Mouse (Mus musculus): Measurements from ENCODE around the gene Gm11568. TPM values are rescaled to one million over a fixed set of nuclear protein-coding genes. Genes with fewer than 3 reads are reported as not detected.
A peak's percentile ranks its signal among the peaks of the same experiment; 100 is the strongest.
"Not testable (repeated sequence)": the region's sequence is repeated elsewhere in the genome, so short reads cannot be mapped to it uniquely, and the experiment has no call there.

The Gm11568 gene
- not detected for total RNA-seq (2021)
- long read RNA-seq, experiment 1 = 0 reads
- long read RNA-seq, experiment 2 = 0 reads

GRCm38 (mm10) chr11:99857617-99858016 is at the start of gene Gm11568:
Gene Gm11568, plus strand, starts transcription at chr11:99857917.
- TF ChIP-seq CTCF (IDR thresholded peaks at IDR 0.05) = no peak
- Histone ChIP-seq H3K27ac (no peak within 1 kb of the TSS), H3K4me3 (no peak within 1 kb of the TSS)
- DNase-seq (ENCODE audit: extremely low spot score in 1 of 2, low spot score in 2 of 2) = no peak
- intact Hi-C loops (cut with DNase I) = no loop called here

- H3K27ac ChIP-seq; intact Hi-C loops (cut with DNase I); DNase-seq (ENCODE audit: extremely low spot score in 1 of 2, low spot score in 2 of 2): not testable (repeated sequence)
Measured at GRCm38 (mm10) chr11:99809792-99810191, 47.9 kb upstream of the Gm11568 start, which contains the start of gene Krtap4-13. Gene Krtap4-13, minus strand, starts transcription at chr11:99809892.

GRCm38 (mm10) chr11:99815566-99815965 is 42.2 kb upstream of the Gm11568 start, which contains the start of gene Gm11564:
Gene Gm11564, minus strand, starts transcription at chr11:99815666.
- H3K4me3 ChIP-seq; intact Hi-C loops (cut with DNase I); DNase-seq (ENCODE audit: extremely low spot score in 1 of 2, low spot score in 2 of 2); H3K27ac ChIP-seq: not testable (repeated sequence)

More at GRCm38 (mm10) chr11:99809792-99810191, 47.9 kb upstream of the Gm11568 start, which contains the start of gene Krtap4-13:
- H3K4me3 ChIP-seq = not testable (repeated sequence)

GRCm38 (mm10) chr11:99837966-99838365 is 19.8 kb upstream of the Gm11568 start, which contains the start of gene 2300003K06Rik:
Gene 2300003K06Rik, minus strand, starts transcription at chr11:99838066.
- no peak within 1 kb of the TSS for H3K27ac ChIP-seq
- DNase-seq (ENCODE audit: extremely low spot score in 1 of 2, low spot score in 2 of 2) = no peak
- no peak for TF ChIP-seq CTCF (IDR thresholded peaks at IDR 0.05)
- no peak within 1 kb of the TSS for H3K4me3 ChIP-seq
- intact Hi-C loops (cut with DNase I) = no loop called here

GRCm38 (mm10) chr11:99842185-99842584 is 15.5 kb upstream of the Gm11568 start:
- Histone ChIP-seq H3K27ac (no peak overlapping the region), H3K4me3 (no peak overlapping the region)
- TF ChIP-seq CTCF (IDR thresholded peaks at IDR 0.05) = no peak
- intact Hi-C loops (cut with DNase I) = no loop called here
- DNase-seq (ENCODE audit: extremely low spot score in 1 of 2, low spot score in 2 of 2) = no peak

GRCm38 (mm10) chr11:99846746-99847145 is 11.0 kb upstream of the Gm11568 start:
- Histone ChIP-seq H3K27ac (no peak overlapping the region), H3K4me3 (no peak overlapping the region)
- TF ChIP-seq CTCF (IDR thresholded peaks at IDR 0.05) = no peak
- DNase-seq (ENCODE audit: extremely low spot score in 1 of 2, low spot score in 2 of 2) = no peak
- intact Hi-C loops (cut with DNase I) = no loop called here

GRCm38 (mm10) chr11:99851508-99851907 is 6.2 kb upstream of the Gm11568 start, which contains the start of gene Krtap4-16:
Gene Krtap4-16, minus strand, starts transcription at chr11:99851608.
- no peak for DNase-seq (ENCODE audit: extremely low spot score in 1 of 2, low spot score in 2 of 2)
- TF ChIP-seq CTCF (IDR thresholded peaks at IDR 0.05) = no peak
- Histone ChIP-seq H3K27ac (no peak within 1 kb of the TSS), H3K4me3 (no peak within 1 kb of the TSS)
- intact Hi-C loops (cut with DNase I) = no loop called here

GRCm38 (mm10) chr11:99854121-99854520 is 3.6 kb upstream of the Gm11568 start:
- H3K27ac ChIP-seq = no peak overlapping the region
- DNase-seq (ENCODE audit: extremely low spot score in 1 of 2, low spot score in 2 of 2) = no peak
- TF ChIP-seq CTCF (IDR thresholded peaks at IDR 0.05) = peak; percentile 20
- no peak overlapping the region for H3K4me3 ChIP-seq
- intact Hi-C loops (cut with DNase I) = no loop called here

GRCm38 (mm10) chr11:99858761-99859160 is 1.0 kb downstream of the Gm11568 start:
- H3K4me3 ChIP-seq = no peak overlapping the region
- H3K27ac ChIP-seq = no peak overlapping the region
- no peak for TF ChIP-seq CTCF (IDR thresholded peaks at IDR 0.05)
- DNase-seq (ENCODE audit: extremely low spot score in 1 of 2, low spot score in 2 of 2) = no peak
- intact Hi-C loops (cut with DNase I) = no loop called here

- intact Hi-C loops (cut with DNase I); DNase-seq (ENCODE audit: extremely low spot score in 1 of 2, low spot score in 2 of 2); H3K4me3 ChIP-seq; H3K27ac ChIP-seq: not testable (repeated sequence)
Measured at GRCm38 (mm10) chr11:99864176-99864575, 6.5 kb downstream of the Gm11568 start, which contains the start of gene Gm11559. Gene Gm11559, plus strand, starts transcription at chr11:99864476.

GRCm38 (mm10) chr11:99873089-99873488 is 15.4 kb downstream of the Gm11568 start, which contains the start of gene Krtap9-1:
Gene Krtap9-1, plus strand, starts transcription at chr11:99873389.
- H3K4me3 ChIP-seq; H3K27ac ChIP-seq; DNase-seq (ENCODE audit: extremely low spot score in 1 of 2, low spot score in 2 of 2); intact Hi-C loops (cut with DNase I): not testable (repeated sequence)

- H3K27ac ChIP-seq; intact Hi-C loops (cut with DNase I); DNase-seq (ENCODE audit: extremely low spot score in 1 of 2, low spot score in 2 of 2); H3K4me3 ChIP-seq: not testable (repeated sequence)
Measured at GRCm38 (mm10) chr11:99878887-99879286, 21.2 kb downstream of the Gm11568 start, which contains the start of gene Gm11567. Gene Gm11567, plus strand, starts transcription at chr11:99879187.

GRCm38 (mm10) chr11:99907620-99908019 is 49.9 kb downstream of the Gm11568 start, which contains the start of gene Krtap31-1:
Gene Krtap31-1, plus strand, starts transcription at chr11:99907920.
- intact Hi-C loops (cut with DNase I) = no loop called here
- no peak for DNase-seq (ENCODE audit: extremely low spot score in 1 of 2, low spot score in 2 of 2)
- H3K4me3 ChIP-seq = no peak within 1 kb of the TSS
- H3K27ac ChIP-seq = no peak within 1 kb of the TSS
- TF ChIP-seq CTCF (IDR thresholded peaks at IDR 0.05) = no peak

Other genes with a start within 250 kb of the Gm11568 start
- not detected for gene Gm11937, start 247.7 kb upstream of the Gm11568 start, total RNA-seq (2021)
- not detected for gene Krtap2-4, start 243.1 kb upstream of the Gm11568 start, total RNA-seq (2021)
- not detected for gene Gm11562, start 237.5 kb upstream of the Gm11568 start, total RNA-seq (2021)
- not detected for gene Krtap4-1, start 229.7 kb upstream of the Gm11568 start, total RNA-seq (2021)
- gene Krtap4-2, start 222.8 kb upstream of the Gm11568 start, total RNA-seq (2021) = not detected
- not detected for gene Krtap4-7, start 213.8 kb upstream of the Gm11568 start, total RNA-seq (2021)
- not detected for gene Gm11555, start 207.7 kb upstream of the Gm11568 start, total RNA-seq (2021)
- not detected for gene Gm11563, start 199.0 kb upstream of the Gm11568 start, total RNA-seq (2021)
- not detected for gene Krtap4-6, start 192.0 kb upstream of the Gm11568 start, total RNA-seq (2021)
- gene Gm14190, start 167.2 kb upstream of the Gm11568 start, total RNA-seq (2021) = not detected
- gene Gm14180, start 123.6 kb upstream of the Gm11568 start, total RNA-seq (2021) = not detected
- gene Gm11595, start 85.0 kb upstream of the Gm11568 start, total RNA-seq (2021) = not detected
- not detected for gene Krtap4-8, start 77.2 kb upstream of the Gm11568 start, total RNA-seq (2021)
- not detected for gene Krtap4-9, start 72.7 kb upstream of the Gm11568 start, total RNA-seq (2021)
- not detected for gene Gm11596, start 64.5 kb upstream of the Gm11568 start, total RNA-seq (2021)
- gene Gm11569, start 59.0 kb upstream of the Gm11568 start, total RNA-seq (2021) = not detected
- not detected for gene Gm11554, start 53.5 kb upstream of the Gm11568 start, total RNA-seq (2021)
- not detected for gene Krtap4-13, start 48.0 kb upstream of the Gm11568 start, total RNA-seq (2021)
- not detected for gene Gm11564, start 42.3 kb upstream of the Gm11568 start, total RNA-seq (2021)
- gene 2300003K06Rik, start 19.9 kb upstream of the Gm11568 start, total RNA-seq (2021) = not detected
- gene Krtap4-16, start 6.3 kb upstream of the Gm11568 start, total RNA-seq (2021) = not detected
- gene Gm11559, start 6.6 kb downstream of the Gm11568 start, total RNA-seq (2021) = not detected
- not detected for gene Krtap9-1, start 15.5 kb downstream of the Gm11568 start, total RNA-seq (2021)
- not detected for gene Gm11567, start 21.3 kb downstream of the Gm11568 start, total RNA-seq (2021)
- not detected for gene Krtap31-1, start 50.0 kb downstream of the Gm11568 start, total RNA-seq (2021)
- not detected for gene Gm11565, start 56.8 kb downstream of the Gm11568 start, total RNA-seq (2021)
- gene Krtap31-2, start 78.4 kb downstream of the Gm11568 start, total RNA-seq (2021) = not detected
- not detected for gene Krtap9-5, start 90.6 kb downstream of the Gm11568 start, total RNA-seq (2021)
- not detected for gene Krtap29-1, start 121.1 kb downstream of the Gm11568 start, total RNA-seq (2021)
- gene Krtap16-1, start 128.7 kb downstream of the Gm11568 start, total RNA-seq (2021) = not detected
- gene Krtap17-1, start 136.1 kb downstream of the Gm11568 start, total RNA-seq (2021) = not detected
- gene Krt33a, start 158.3 kb downstream of the Gm11568 start, total RNA-seq (2021) = not detected
- gene Krt33b, start 172.0 kb downstream of the Gm11568 start, total RNA-seq (2021) = not detected
- not detected for gene Krt34, start 183.6 kb downstream of the Gm11568 start, total RNA-seq (2021)
- gene Krt31, start 192.6 kb downstream of the Gm11568 start, total RNA-seq (2021) = not detected
- not detected for gene Krt32, start 230.3 kb downstream of the Gm11568 start, total RNA-seq (2021)
- gene Krt35, start 238.3 kb downstream of the Gm11568 start, total RNA-seq (2021) = not detected
- gene Krt36, start 247.7 kb downstream of the Gm11568 start, total RNA-seq (2021) = not detected

Data from left cerebral cortex, adult 2 months (tissue).